Mouse (Mus musculus): ENCODE data around the gene Strbp.

The Strbp gene

GRCm38 (mm10) chr2:37702301-37703172 is 1.1 kb downstream of the Strbp start:
- DNase-seq (ENCODE audit: low read depth): peak; percentile 55

- DNase-seq (ENCODE audit: low read depth): no peak
Measured at GRCm38 (mm10) chr2:37689064-37689615, 14.5 kb downstream of the Strbp start.

GRCm38 (mm10) chr2:37687031-37687430 is 16.6 kb downstream of the Strbp start:
- no peak for DNase-seq (ENCODE audit: low read depth)

GRCm38 (mm10) chr2:37684864-37685263 is 18.8 kb downstream of the Strbp start:
- DNase-seq (ENCODE audit: low read depth): no peak

- DNase-seq (ENCODE audit: low read depth): no peak
Measured at GRCm38 (mm10) chr2:37682197-37682811, 21.4 kb downstream of the Strbp start.

- no peak for DNase-seq (ENCODE audit: low read depth)
Measured at GRCm38 (mm10) chr2:37651086-37651485, 52.6 kb downstream of the Strbp start.

GRCm38 (mm10) chr2:37649590-37649989 is 54.1 kb downstream of the Strbp start:
- no peak for DNase-seq (ENCODE audit: low read depth)

GRCm38 (mm10) chr2:37648966-37649365 is 54.7 kb downstream of the Strbp start:
- no peak for DNase-seq (ENCODE audit: low read depth)

- no peak for DNase-seq (ENCODE audit: low read depth)
Measured at GRCm38 (mm10) chr2:37623343-37623742, 80.3 kb downstream of the Strbp start.

- no peak for DNase-seq (ENCODE audit: low read depth)
Measured at GRCm38 (mm10) chr2:37587919-37588318, 115.7 kb downstream of the Strbp start.

- no peak for DNase-seq (ENCODE audit: low read depth)
Measured at GRCm38 (mm10) chr2:37578185-37578584, 125.5 kb downstream of the Strbp start.

GRCm38 (mm10) chr2:37576661-37577060 is 127.0 kb downstream of the Strbp start:
- no peak for DNase-seq (ENCODE audit: low read depth)

GRCm38 (mm10) chr2:37572141-37572540 is 131.5 kb downstream of the Strbp start:
- DNase-seq (ENCODE audit: low read depth): no peak

GRCm38 (mm10) chr2:37570703-37571102 is 133.0 kb downstream of the Strbp start:
- no peak for DNase-seq (ENCODE audit: low read depth)

GRCm38 (mm10) chr2:37569888-37570287 is 133.8 kb downstream of the Strbp start:
- DNase-seq (ENCODE audit: low read depth): no peak

- no peak for DNase-seq (ENCODE audit: low read depth)
Measured at GRCm38 (mm10) chr2:37566035-37566434, 137.6 kb downstream of the Strbp start.

- peak; percentile 32 for DNase-seq (ENCODE audit: low read depth)
Measured at GRCm38 (mm10) chr2:37565579-37565978, 138.1 kb downstream of the Strbp start.

GRCm38 (mm10) chr2:37556366-37556765 is 147.3 kb downstream of the Strbp start:
- DNase-seq (ENCODE audit: low read depth): no peak

GRCm38 (mm10) chr2:37549346-37550012 is 154.2 kb downstream of the Strbp start:
- no peak for DNase-seq (ENCODE audit: low read depth)

- DNase-seq (ENCODE audit: low read depth): no peak
Measured at GRCm38 (mm10) chr2:37531639-37532038, 172.0 kb downstream of the Strbp start.

GRCm38 (mm10) chr2:37530766-37531165 is 172.9 kb downstream of the Strbp start:
- no peak for DNase-seq (ENCODE audit: low read depth)

GRCm38 (mm10) chr2:37529397-37529796 is 174.3 kb downstream of the Strbp start:
- DNase-seq (ENCODE audit: low read depth): no peak

GRCm38 (mm10) chr2:37527587-37527986 is 176.1 kb downstream of the Strbp start:
- DNase-seq (ENCODE audit: low read depth): no peak

All from induced T-regulatory cell, adult 2 months (primary cell).